Mouse (Mus musculus): ENCODE data around the gene Lpp. TPM values are rescaled to one million over a fixed set of nuclear protein-coding genes. Genes with fewer than 3 reads are reported as not detected.

The Lpp gene
- total RNA-seq, 2 experiments from 2014 or later = 5.9 to 6.0 TPM

DNA sequence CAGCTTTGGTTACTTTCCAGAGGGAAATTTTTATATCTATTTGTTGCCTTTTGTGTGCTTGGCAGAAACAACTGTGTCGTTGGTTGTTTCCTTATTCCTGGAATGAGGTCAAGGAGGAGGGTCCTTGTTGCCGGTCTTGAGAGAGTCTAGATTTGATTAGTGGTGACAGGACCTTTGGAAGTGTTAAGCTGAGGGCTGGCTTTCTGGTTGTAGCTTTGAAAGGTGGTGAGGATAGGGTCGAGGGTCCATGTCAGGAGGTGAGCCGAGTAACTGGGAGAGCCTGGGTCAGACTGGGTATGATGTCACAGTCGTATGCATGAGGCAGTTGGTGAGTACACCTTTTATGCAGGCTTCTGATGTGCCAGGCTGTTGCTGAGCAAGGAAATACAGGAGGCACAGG lies 36.4 kb downstream of the Lpp start:
- intact Hi-C loops (cut with DNase I) = no loop called here

GRCm38 (mm10) chr16:24431808-24432207 lies 38.5 kb downstream of the Lpp start:
- DNase-seq (ENCODE audit: low spot score in 2 of 2) = no peak
- intact Hi-C loops (cut with DNase I) = no loop called here

More for the DNA sequence above, 36.4 kb downstream of the Lpp start:
- no peak for DNase-seq (ENCODE audit: low spot score in 2 of 2)

GRCm38 (mm10) chr16:24433563-24433962 lies 40.3 kb downstream of the Lpp start:
- intact Hi-C loops (cut with DNase I) = no loop called here
- DNase-seq (ENCODE audit: low spot score in 2 of 2) = no peak

GRCm38 (mm10) chr16:24434026-24434425 lies 40.7 kb downstream of the Lpp start:
- no peak for DNase-seq (ENCODE audit: low spot score in 2 of 2)
- intact Hi-C loops (cut with DNase I) = no loop called here

GRCm38 (mm10) chr16:24434531-24435114 lies 41.3 kb downstream of the Lpp start:
- intact Hi-C loops (cut with DNase I) = no loop called here

GRCm38 (mm10) chr16:24435115-24435553 lies 41.8 kb downstream of the Lpp start:
- intact Hi-C loops (cut with DNase I) = no loop called here
- DNase-seq (ENCODE audit: low spot score in 2 of 2) = no peak

More at GRCm38 (mm10) chr16:24434531-24435114, 41.3 kb downstream of the Lpp start:
- DNase-seq (ENCODE audit: low spot score in 2 of 2) = no peak

DNA sequence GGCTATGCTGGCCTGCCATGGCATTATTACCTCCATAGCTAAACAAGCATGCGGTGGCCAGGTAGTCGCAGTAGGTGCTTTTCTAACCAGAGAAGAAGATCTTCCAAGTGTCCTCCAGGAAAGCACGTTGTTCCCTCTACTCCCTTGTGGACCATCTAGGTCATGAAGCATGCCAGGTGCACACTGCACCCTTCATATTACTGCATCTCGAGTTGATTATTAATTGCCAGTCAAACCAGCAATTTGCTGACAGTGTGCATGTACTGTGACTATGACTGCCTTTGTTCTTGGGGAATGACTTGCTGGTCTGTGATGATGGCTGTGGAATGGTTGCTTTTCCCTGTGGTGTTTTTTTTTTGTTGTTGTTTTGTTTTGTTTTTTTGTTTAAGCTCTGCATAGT lies 45.1 kb downstream of the Lpp start:
- DNase-seq (ENCODE audit: low spot score in 2 of 2) = no peak
- intact Hi-C loops (cut with DNase I) = no loop called here

DNA sequence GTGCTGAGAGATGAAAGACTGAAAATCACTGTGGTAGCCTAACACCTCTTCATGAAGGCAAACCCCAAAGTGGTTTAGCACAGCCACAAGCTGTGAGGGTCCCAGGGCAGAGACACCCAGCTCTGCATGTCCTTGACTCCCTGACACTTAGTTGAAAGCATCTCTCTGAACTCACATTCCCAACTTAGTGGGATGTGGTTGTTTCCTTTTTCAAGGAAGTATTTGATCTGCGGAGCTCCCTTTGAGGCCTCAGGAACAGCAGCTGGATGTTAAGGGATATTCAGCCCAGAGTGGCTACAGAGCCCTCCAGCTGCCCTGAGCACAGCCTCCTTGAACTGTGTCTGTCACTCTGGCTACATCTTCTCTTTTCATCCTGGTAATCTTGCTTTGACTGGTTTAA lies 48.0 kb downstream of the Lpp start:
- no peak for DNase-seq (ENCODE audit: low spot score in 2 of 2)
- intact Hi-C loops (cut with DNase I) = no loop called here

DNA sequence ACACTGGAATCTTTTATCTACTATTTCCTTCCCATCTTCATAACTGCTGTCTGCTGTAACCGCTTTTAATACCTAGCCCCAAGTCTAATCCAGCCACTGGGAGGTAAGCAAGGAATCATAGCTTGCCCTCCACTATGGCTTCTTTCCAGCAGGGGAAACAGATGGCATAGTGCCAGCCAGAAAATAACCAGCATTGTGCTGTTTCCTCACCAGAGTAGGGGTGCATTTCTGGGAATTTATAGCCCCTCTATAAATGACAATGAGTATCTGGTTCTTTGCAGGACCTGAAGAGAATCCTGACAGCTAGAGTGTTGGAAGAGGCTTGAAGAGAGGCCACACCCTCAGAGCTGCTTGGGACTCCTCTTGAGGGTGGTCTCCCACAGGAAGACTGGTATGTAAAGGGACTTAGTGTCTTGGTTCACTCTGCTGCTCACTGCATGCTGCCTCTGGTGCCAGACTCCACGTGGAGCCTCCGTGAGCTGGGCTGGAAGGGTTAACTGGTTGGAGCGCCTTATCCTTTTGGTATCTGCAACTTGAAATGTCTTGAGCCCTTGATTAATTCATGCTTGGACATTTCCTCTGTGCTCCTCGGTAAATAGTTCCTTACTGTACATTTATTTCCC lies 49.3 kb downstream of the Lpp start:
- intact Hi-C loops (cut with DNase I) = no loop called here
- no peak for DNase-seq (ENCODE audit: low spot score in 2 of 2)

- intact Hi-C loops (cut with DNase I) = no loop called here
- no peak for DNase-seq (ENCODE audit: low spot score in 2 of 2)
Observed at GRCm38 (mm10) chr16:24443123-24443515, 49.8 kb downstream of the Lpp start.

GRCm38 (mm10) chr16:24443555-24443954 lies 50.2 kb downstream of the Lpp start:
- intact Hi-C loops (cut with DNase I) = no loop called here
- no peak for DNase-seq (ENCODE audit: low spot score in 2 of 2)

- intact Hi-C loops (cut with DNase I) = no loop called here
- no peak for DNase-seq (ENCODE audit: low spot score in 2 of 2)
Observed at GRCm38 (mm10) chr16:24444818-24445217, 51.5 kb downstream of the Lpp start.

- intact Hi-C loops (cut with DNase I) = no loop called here
- DNase-seq (ENCODE audit: low spot score in 2 of 2) = no peak
Observed at GRCm38 (mm10) chr16:24445473-24445872, 52.2 kb downstream of the Lpp start.

DNA sequence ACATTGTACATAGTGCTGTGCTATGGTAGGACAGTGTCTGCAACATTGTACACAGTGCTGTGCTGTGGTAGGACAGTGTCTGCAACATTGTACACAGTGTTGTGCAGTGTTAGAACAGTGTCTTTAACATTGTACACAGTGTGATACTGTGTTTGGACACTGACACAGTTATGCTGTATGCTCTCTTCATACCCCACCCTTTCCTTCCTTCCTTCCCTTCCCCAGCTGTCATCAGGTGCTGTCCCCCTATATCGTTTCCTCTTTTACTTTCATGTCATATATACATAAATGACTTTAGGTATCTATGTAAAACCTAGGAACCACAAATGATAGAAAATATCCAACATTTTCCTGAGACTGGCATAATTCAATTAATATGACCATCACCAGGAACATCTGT lies 53.1 kb downstream of the Lpp start:
- DNase-seq (ENCODE audit: low spot score in 2 of 2) = no peak
- intact Hi-C loops (cut with DNase I) = no loop called here

- intact Hi-C loops (cut with DNase I) = no loop called here
- no peak for DNase-seq (ENCODE audit: low spot score in 2 of 2)
Observed at GRCm38 (mm10) chr16:24447666-24448492, 54.6 kb downstream of the Lpp start.

DNA sequence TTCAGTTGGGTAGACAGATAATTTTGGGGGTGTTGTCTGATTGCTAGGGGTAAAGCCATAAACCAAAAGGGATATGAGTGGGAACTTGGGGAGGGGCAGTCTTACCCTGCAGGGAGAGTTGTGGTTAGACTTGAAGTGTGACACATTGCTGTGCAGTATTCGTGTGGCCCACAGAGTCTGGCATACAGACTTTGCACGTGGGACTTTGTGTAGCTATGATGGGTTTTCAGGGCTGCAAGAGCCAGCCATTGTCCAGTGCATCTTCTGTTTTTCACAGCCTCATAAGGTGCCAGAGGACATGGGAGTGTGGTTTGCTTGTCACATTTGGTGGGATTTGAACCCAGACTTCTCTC lies 55.2 kb downstream of the Lpp start:
- no peak for DNase-seq (ENCODE audit: low spot score in 2 of 2)
- intact Hi-C loops (cut with DNase I) = no loop called here

DNA sequence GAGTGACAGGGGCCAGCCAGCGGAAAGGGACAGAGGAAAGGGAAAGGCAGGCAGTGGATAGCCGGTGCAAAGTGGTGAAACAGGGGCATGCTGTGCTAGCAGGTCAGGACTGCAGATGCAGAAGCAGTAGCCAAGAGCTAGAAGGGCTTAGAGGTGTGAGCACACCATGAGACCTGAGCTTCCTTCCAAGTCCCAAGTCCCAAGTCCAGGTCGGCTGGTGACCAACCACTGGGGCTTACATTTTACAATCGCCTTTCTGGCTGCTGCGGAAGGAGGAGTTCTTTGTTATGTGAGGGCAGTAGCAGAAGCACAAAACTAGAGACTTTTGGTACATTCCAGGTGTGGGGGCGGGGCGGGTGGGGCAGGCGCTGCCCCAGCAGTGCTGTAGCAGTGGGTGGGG lies 56.5 kb downstream of the Lpp start:
- intact Hi-C loops (cut with DNase I) = no loop called here
- DNase-seq (ENCODE audit: low spot score in 2 of 2) = no peak

DNA sequence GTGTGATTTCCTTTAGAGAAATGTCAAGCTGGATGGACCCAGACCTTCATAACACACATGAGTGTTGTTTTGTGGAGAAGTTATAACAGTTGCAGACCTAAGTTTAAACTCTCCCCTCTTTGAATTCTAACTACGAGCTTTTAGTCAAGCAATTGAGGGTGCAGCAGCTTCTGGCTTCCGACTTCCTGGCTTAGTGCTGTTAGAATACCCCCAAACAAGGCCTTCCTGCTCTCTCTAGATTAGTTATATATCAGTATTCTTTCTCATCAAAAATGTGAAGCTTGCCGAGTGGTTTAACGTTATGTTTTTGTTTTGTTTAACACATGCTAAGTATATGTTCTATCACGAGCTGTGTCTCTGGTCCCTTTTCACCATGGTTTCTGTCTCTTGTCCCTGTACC lies 56.9 kb downstream of the Lpp start:
- intact Hi-C loops (cut with DNase I) = no loop called here
- DNase-seq (ENCODE audit: low spot score in 2 of 2) = no peak

GRCm38 (mm10) chr16:24451123-24451522 lies 57.8 kb downstream of the Lpp start:
- intact Hi-C loops (cut with DNase I) = no loop called here
- no peak for DNase-seq (ENCODE audit: low spot score in 2 of 2)

DNA sequence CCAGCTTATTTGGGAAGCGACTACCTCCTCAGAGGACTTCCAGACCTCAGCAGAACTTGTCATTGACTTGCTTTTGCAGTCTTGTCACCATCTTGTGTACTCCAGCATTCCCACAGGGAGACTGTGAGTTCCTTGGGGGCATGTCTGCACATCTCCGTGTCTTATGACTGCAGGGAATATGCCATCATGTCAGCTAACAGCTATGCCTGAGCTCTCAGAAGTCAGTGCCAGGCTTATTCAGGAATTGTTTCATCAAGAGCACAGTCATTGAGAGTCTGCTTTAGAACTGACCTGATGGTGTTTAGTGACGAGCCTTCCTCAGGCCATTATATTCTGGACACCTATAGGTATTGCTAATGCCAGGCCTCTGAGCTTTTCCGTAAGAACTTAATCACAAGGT lies 60.2 kb downstream of the Lpp start:
- intact Hi-C loops (cut with DNase I) = no loop called here
- DNase-seq (ENCODE audit: low spot score in 2 of 2) = no peak

DNA sequence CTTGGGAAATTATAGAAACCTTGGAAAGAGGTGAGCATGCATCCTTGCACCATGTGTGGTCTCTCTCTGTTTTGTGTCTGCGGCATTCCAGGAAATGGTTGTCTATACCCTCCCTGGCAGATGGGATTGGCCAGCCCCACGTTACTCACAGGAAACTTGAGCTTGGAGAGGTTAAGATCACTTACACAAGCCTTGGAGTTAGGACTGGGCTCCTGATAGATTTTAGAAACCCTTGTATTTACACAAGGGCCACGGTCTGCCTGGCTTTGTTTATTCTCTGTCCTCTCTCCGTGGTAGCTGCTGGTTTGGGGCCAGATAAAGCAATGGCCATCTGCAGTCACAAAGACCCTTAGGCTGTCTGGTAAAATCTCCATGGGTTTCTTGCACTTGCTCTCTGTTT lies 61.2 kb downstream of the Lpp start:
- DNase-seq (ENCODE audit: low spot score in 2 of 2) = no peak
- intact Hi-C loops (cut with DNase I) = no loop called here
